Mouse (Mus musculus) ES-Bruce4 (cell line): ENCODE measurements at regions not wholly inside any gene's neighbourhood (a gene's known extent, or its start where the extent isn't known, plus 50 kb on each side); places are given as distances from the start of the nearest gene placed in this dataset.

Source experiments
- H3K27ac ChIP-seq: 2 replicates; pipeline ENCODE4 v1.5.1; 2012; ENCODE audit warnings: low read length, inconsistent platforms; ENCODE audit not compliant: insufficient read depth
- H3K27me3 ChIP-seq: 2 replicates; pipeline ENCODE4 v1.6.1; 2012; ENCODE audit warnings: mild to moderate bottlenecking, low read length, inconsistent platforms; ENCODE audit not compliant: control insufficient read depth, poor library complexity, insufficient read depth, severe bottlenecking
- H3K36me3 ChIP-seq: 2 replicates; pipeline ENCODE4 v1.6.1; 2012; ENCODE audit warnings: inconsistent platforms, mild to moderate bottlenecking, low read length, moderate library complexity; ENCODE audit not compliant: control insufficient read depth, poor library complexity, insufficient read depth, severe bottlenecking
- H3K4me1 ChIP-seq: one replicate; pipeline ENCODE4 v1.8.1; 2011; ENCODE audit warnings: low read length; ENCODE audit not compliant: control insufficient read depth, insufficient read depth
- H3K4me3 ChIP-seq: 2 replicates; pipeline ENCODE4 v1.5.1; 2011; ENCODE audit warnings: low read depth, mild to moderate bottlenecking, low read length
- H3K9ac ChIP-seq: 2 replicates; pipeline ENCODE4 v1.6.1; 2012; ENCODE audit warnings: low read depth, mild to moderate bottlenecking, inconsistent platforms; ENCODE audit not compliant: poor library complexity, severe bottlenecking
- H3K9me3 ChIP-seq: replicated peaks from 2 replicates; pipeline ENCODE4 v1.6.1; 2012; ENCODE audit warnings: mild to moderate bottlenecking, low read length, inconsistent platforms; ENCODE audit not compliant: control insufficient read depth, poor library complexity, insufficient read depth, severe bottlenecking
- CTCF ChIP-seq: IDR thresholded peaks from one replicate; pipeline ENCODE4 v1.8.1; 2011; ENCODE audit warnings: low read depth, low read length
- EP300 ChIP-seq: IDR thresholded peaks from 2 replicates; pipeline ENCODE4 v1.6.1; 2011; ENCODE audit warnings: low read depth, low read length; ENCODE audit not compliant: insufficient read depth
- POLR2A ChIP-seq: IDR thresholded peaks from one replicate; pipeline ENCODE4 v1.8.1; 2011; ENCODE audit warnings: low read length; ENCODE audit not compliant: insufficient read depth

- no peak overlapping the region for H3K9ac ChIP-seq
- TF ChIP-seq CTCF (no peak), POLR2A (no peak), EP300 (no peak)
- H3K4me3 ChIP-seq: no peak overlapping the region
Measured at GRCm38 (mm10) chr11:113089637-113090351, 307.8 kb downstream of the Sox9 start.

DNA sequence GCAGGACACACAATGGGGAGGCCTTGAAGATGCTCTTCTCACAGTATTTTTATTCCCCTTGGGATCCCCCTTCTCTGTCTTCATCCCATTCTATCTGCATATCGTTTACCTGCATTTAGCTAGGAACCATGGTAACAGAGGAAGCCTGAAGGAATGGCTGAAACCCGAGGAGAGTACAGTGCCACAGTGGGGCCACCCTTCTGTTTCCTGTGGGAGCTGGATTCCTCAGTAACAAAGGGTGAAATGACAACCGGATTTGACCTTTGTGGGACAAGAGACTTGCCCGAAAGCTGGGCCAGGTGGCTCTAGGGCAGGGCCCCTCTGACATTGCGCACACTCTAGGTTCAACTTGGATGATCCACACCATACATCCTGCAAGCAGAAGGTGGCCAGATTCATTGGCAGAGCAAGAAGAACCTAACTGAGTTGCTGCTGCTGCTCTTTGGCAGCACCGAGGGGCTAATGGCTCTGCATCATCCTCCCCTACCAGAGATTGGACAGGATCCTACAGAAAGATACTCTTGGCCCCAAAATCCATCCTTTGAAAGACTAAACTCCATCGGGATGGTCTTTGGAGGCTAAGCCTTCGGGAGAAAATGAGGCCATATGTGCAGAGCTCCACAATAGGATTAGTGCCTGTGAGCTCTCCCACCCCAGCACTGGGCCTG is 310.0 kb downstream of the Sox9 start:
- H3K4me1 ChIP-seq: peaks cover 1% of the 10 kb centered on the region
- H3K27ac ChIP-seq: no peak overlapping the region
- H3K9me3 ChIP-seq: no peaks in the 10 kb centered on the region
- H3K27me3 ChIP-seq: no peaks in the 10 kb centered on the region
- no peak overlapping the region for H3K9ac ChIP-seq
- no peaks in the 10 kb centered on the region for H3K36me3 ChIP-seq
- no peak for TF ChIP-seq POLR2A
- H3K4me3 ChIP-seq: no peak overlapping the region

More at GRCm38 (mm10) chr11:113089637-113090351, 307.8 kb downstream of the Sox9 start:
- no peaks in the 10 kb centered on the region for H3K36me3 ChIP-seq
- H3K27ac ChIP-seq: no peak overlapping the region
- no peaks in the 10 kb centered on the region for H3K27me3 ChIP-seq
- no peaks in the 10 kb centered on the region for H3K9me3 ChIP-seq
- peaks cover 1% of the 10 kb centered on the region for H3K4me1 ChIP-seq

GRCm38 (mm10) chr11:113093895-113094445 is 311.9 kb downstream of the Sox9 start:
- Histone ChIP-seq H3K27me3 (no peaks in the 10 kb centered on the region), H3K4me3 (no peak overlapping the region), H3K9ac (no peak overlapping the region), H3K36me3 (no peaks in the 10 kb centered on the region), H3K27ac (no peak overlapping the region), H3K9me3 (no peaks in the 10 kb centered on the region), H3K4me1 (peaks cover 1% of the 10 kb centered on the region)
- TF ChIP-seq POLR2A (no peak), CTCF (no peak), EP300 (no peak)

DNA sequence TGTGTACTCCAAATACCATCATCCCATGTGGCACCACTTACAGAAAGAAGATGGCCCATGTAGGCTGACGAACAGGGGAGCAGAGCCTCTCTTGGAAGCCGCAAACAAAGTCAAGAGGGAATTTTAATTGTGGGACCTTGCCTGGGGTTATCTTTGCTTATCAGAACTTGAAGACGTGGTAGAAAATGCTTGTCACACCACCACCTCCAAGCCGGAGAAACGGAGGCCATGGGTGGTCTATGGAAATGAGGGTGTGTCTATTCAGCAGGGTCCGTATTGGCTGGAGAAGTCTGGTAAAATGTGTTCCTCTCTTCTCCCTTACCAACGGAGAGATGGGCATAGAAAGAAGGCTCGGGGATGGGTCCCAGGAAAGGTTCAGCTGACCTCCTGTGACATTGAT is 313.6 kb downstream of the Sox9 start:
- H3K4me3 ChIP-seq: no peak overlapping the region
- no peak overlapping the region for H3K27ac ChIP-seq
- TF ChIP-seq CTCF (no peak), POLR2A (no peak), EP300 (no peak)
- no peak overlapping the region for H3K9ac ChIP-seq
- H3K36me3 ChIP-seq: no peaks in the 10 kb centered on the region
- peaks cover 1% of the 10 kb centered on the region for H3K4me1 ChIP-seq
- H3K27me3 ChIP-seq: no peaks in the 10 kb centered on the region
- no peaks in the 10 kb centered on the region for H3K9me3 ChIP-seq

DNA sequence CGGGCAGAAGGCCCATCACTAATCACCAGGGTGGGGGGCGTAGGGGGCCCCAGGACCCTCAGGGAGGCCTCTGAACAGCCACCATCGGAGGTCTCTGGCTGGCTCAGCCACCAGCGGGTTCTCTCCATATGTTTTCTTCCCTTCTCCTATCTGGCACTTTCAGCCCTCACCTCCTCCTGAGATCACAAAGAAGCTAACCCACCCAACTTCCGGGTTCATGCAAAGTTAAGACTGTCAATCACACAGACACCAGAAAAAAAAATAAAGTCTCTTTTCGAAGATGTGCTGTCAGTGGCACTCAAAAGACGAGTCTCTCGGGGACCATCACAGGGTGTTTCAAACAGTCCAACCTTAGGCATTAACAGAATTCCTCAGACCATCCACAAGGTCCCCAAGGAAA is 314.2 kb downstream of the Sox9 start:
- Histone ChIP-seq H3K9me3 (no peaks in the 10 kb centered on the region), H3K27ac (no peak overlapping the region), H3K4me3 (no peak overlapping the region), H3K9ac (no peak overlapping the region), H3K4me1 (peaks cover 1% of the 10 kb centered on the region), H3K36me3 (no peaks in the 10 kb centered on the region), H3K27me3 (no peaks in the 10 kb centered on the region)
- TF ChIP-seq CTCF: no peak
- TF ChIP-seq EP300: no peak
- TF ChIP-seq POLR2A: no peak

DNA sequence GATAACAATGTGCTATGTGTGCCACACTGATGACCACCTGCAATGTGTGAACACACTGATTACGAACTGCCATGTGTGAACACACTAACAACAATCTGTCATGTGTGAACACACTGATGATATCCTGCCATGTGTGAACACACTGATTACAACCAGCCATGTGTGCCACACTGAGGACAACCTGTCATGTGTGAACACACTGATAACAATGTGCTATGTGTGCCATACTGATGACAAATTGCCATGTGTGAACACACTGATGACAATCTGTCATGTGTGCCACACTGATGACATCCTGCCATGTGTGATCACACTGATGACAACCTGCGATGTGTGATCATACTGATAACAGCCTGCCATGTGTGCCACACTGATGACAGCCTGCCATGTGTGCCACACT is 316.3 kb downstream of the Sox9 start:
- H3K9ac ChIP-seq: no peak overlapping the region
- H3K27ac ChIP-seq: no peak overlapping the region
- no peak overlapping the region for H3K4me3 ChIP-seq
- H3K27me3 ChIP-seq: no peaks in the 10 kb centered on the region
- no peaks in the 10 kb centered on the region for H3K9me3 ChIP-seq
- H3K36me3 ChIP-seq: no peaks in the 10 kb centered on the region
- TF ChIP-seq POLR2A (no peak), EP300 (no peak), CTCF (no peak)
- no peaks in the 10 kb centered on the region for H3K4me1 ChIP-seq
